Mouse (Mus musculus): ENCODE results near the gene Gm13305. TPM values are rescaled to one million over a fixed set of nuclear protein-coding genes. Genes with fewer than 3 reads are reported as not detected.
"Not testable (repeated sequence)": the region's sequence is repeated elsewhere in the genome, so short reads cannot be mapped to it uniquely, and the experiment has no call there.

Gene Gm13305
- 0.23 and 1.1 TPM in 2 replicates for total RNA-seq (2017)

GRCm38 (mm10) chr4:42168503-42168902 lies at the start of gene Gm13305:
Gm13305 (minus strand) TSS chr4:42168603.
- ATAC-seq (replicated peaks; ENCODE audit: low read depth, poor library complexity, severe bottlenecking), result not testable (repeated sequence)

GRCm38 (mm10) chr4:42184980-42185372 lies 16.6 kb upstream of the Gm13305 start:
- ATAC-seq (replicated peaks; ENCODE audit: low read depth, poor library complexity, severe bottlenecking), result not testable (repeated sequence)

GRCm38 (mm10) chr4:42184324-42184979 lies 16.0 kb upstream of the Gm13305 start:
- ATAC-seq (replicated peaks; ENCODE audit: low read depth, poor library complexity, severe bottlenecking), result not testable (repeated sequence)

- ATAC-seq (replicated peaks; ENCODE audit: low read depth, poor library complexity, severe bottlenecking), result not testable (repeated sequence)
Observed at GRCm38 (mm10) chr4:42183234-42184197, 15.1 kb upstream of the Gm13305 start.

GRCm38 (mm10) chr4:42178243-42178642 lies 9.8 kb upstream of the Gm13305 start:
- ATAC-seq (replicated peaks; ENCODE audit: low read depth, poor library complexity, severe bottlenecking), result not testable (repeated sequence)

GRCm38 (mm10) chr4:42153136-42153535 lies 15.3 kb downstream of the Gm13305 start, which contains the start of gene Gm13306:
Gm13306 (plus strand) TSS chr4:42153436.
- ATAC-seq (replicated peaks; ENCODE audit: low read depth, poor library complexity, severe bottlenecking), result not testable (repeated sequence)

- ATAC-seq (replicated peaks; ENCODE audit: low read depth, poor library complexity, severe bottlenecking), result not testable (repeated sequence)
Observed at GRCm38 (mm10) chr4:42114517-42114916, 53.9 kb downstream of the Gm13305 start, which contains the start of gene Gm13304. Gm13304 (plus strand) TSS chr4:42114817.

Other genes with a start within 250 kb of the Gm13305 start
- 0.37 and 2.8 TPM in 2 replicates for gene Gm20878, start 227.0 kb downstream of the Gm13305 start, total RNA-seq (2017)
- gene Fam205a4, start 202.5 kb downstream of the Gm13305 start, total RNA-seq (2017), result not detected in 2 replicates
- gene Gm21093, start 133.9 kb downstream of the Gm13305 start, total RNA-seq (2017), result 0.49 TPM in 1 of 2 replicates, not detected in the other
- gene Gm3893, start 77.4 kb downstream of the Gm13305 start, total RNA-seq (2017), result not detected in 2 replicates
- gene Gm13304, start 53.8 kb downstream of the Gm13305 start, total RNA-seq (2017), result not detected in 2 replicates
- not detected in 2 replicates for gene Gm13306, start 15.2 kb downstream of the Gm13305 start, total RNA-seq (2017)
- gene Gm10600, start 72.0 kb upstream of the Gm13305 start, total RNA-seq (2017), result not detected in 2 replicates
- not detected in 2 replicates for gene Ccl21b, start 87.2 kb upstream of the Gm13305 start, total RNA-seq (2017)
- not detected in 2 replicates for gene Gm21953, start 125.7 kb upstream of the Gm13305 start, total RNA-seq (2017)
- 0.18 TPM in 1 of 2 replicates, not detected in the other for gene Fam205a3, start 149.7 kb upstream of the Gm13305 start, total RNA-seq (2017)